Mouse (Mus musculus) ovary, postnatal 36 days (tissue): ENCODE results near the gene Syt14.

ENCODE experiments used
- DNase-seq: peaks from one replicate; pipeline ENCODE4 v3.0.0; 2022; ENCODE audit warnings: low spot score, mixed read lengths

Gene Syt14

GRCm38 (mm10) chr1:192861305-192861960 is 174.1 kb downstream of the Syt14 start:
- no peak for DNase-seq

GRCm38 (mm10) chr1:192860273-192860672 is 175.3 kb downstream of the Syt14 start:
- no peak for DNase-seq

- no peak for DNase-seq
Measured at GRCm38 (mm10) chr1:192857582-192857981, 178.0 kb downstream of the Syt14 start.

- DNase-seq: no peak
Measured at GRCm38 (mm10) chr1:192856931-192857330, 178.6 kb downstream of the Syt14 start.

GRCm38 (mm10) chr1:192856411-192856810 is 179.2 kb downstream of the Syt14 start:
- DNase-seq: no peak

GRCm38 (mm10) chr1:192855474-192856230 is 179.9 kb downstream of the Syt14 start, which contains the start of gene Sertad4:
Gene Sertad4 (minus strand): TSS chr1:192855756.
- peak; percentile 66 for DNase-seq

- DNase-seq: peak; percentile 64
Measured at GRCm38 (mm10) chr1:192854819-192855271, 180.7 kb downstream of the Syt14 start.

- no peak for DNase-seq
Measured at GRCm38 (mm10) chr1:192853988-192854818, 181.4 kb downstream of the Syt14 start.

- no peak for DNase-seq
Measured at GRCm38 (mm10) chr1:192853429-192853828, 182.1 kb downstream of the Syt14 start.

- no peak for DNase-seq
Measured at GRCm38 (mm10) chr1:192852047-192852446, 183.5 kb downstream of the Syt14 start.

GRCm38 (mm10) chr1:192851640-192852039 is 183.9 kb downstream of the Syt14 start:
- peak; percentile 16 for DNase-seq

GRCm38 (mm10) chr1:192851126-192851525 is 184.4 kb downstream of the Syt14 start:
- no peak for DNase-seq

GRCm38 (mm10) chr1:192849616-192850015 is 186.0 kb downstream of the Syt14 start:
- no peak for DNase-seq

GRCm38 (mm10) chr1:192847254-192847653 is 188.3 kb downstream of the Syt14 start:
- no peak for DNase-seq
